Mouse (Mus musculus) heart, postnatal 0 days (tissue): ENCODE measurements around the gene Camk2d. TPM values are rescaled to one million over a fixed set of nuclear protein-coding genes. Genes with fewer than 3 reads are reported as not detected.

Experiments
- ATAC-seq: fragments of 200-750 bp; cut with Nextera tagmentation; 2 replicates; pipeline ENCODE4 v1.8.0; 2017; ENCODE audit warnings: low read depth, moderate number of reproducible peaks, moderate library complexity; ENCODE audit not compliant: insufficient read depth
- DNase-seq: peaks from one replicate; pipeline ENCODE4 v3.0.0-alpha.2; 2016; ENCODE audit warnings: low spot score
- H3K27ac ChIP-seq: fragments of 300-500 bp; sonication (generic); 2 replicates; pipeline ENCODE4 v1.5.1; 2014; ENCODE audit warnings: low read depth, mild to moderate bottlenecking
- H3K27me3 ChIP-seq: fragments of 300-500 bp; sonication (generic); 2 replicates; pipeline ENCODE4 v1.6.1; 2014; ENCODE audit warnings: low read length, mixed read lengths; ENCODE audit not compliant: control insufficient read depth, insufficient read depth
- H3K36me3 ChIP-seq: fragments of 300-500 bp; sonication (generic); replicated peaks from 2 replicates; pipeline ENCODE4 v1.6.1; 2014; ENCODE audit warnings: low read length, mixed read lengths; ENCODE audit not compliant: control insufficient read depth, insufficient read depth
- H3K4me1 ChIP-seq: fragments of 300-500 bp; sonication (generic); 2 replicates; pipeline ENCODE4 v1.6.1; 2014; ENCODE audit warnings: antibody characterized with exemption; ENCODE audit not compliant: control insufficient read depth, insufficient read depth
- H3K4me2 ChIP-seq: fragments of 300-500 bp; sonication (generic); 2 replicates; pipeline ENCODE4 v1.6.1; 2014; ENCODE audit warnings: low read depth, mild to moderate bottlenecking, low read length, moderate library complexity
- H3K4me3 ChIP-seq: fragments of 300-500 bp; sonication (generic); 2 replicates; pipeline ENCODE4 v1.5.1; 2014; ENCODE audit warnings: low read depth, low read length
- H3K9ac ChIP-seq: fragments of 300-500 bp; sonication (generic); replicated peaks from 2 replicates; pipeline ENCODE4 v1.6.1; 2014; ENCODE audit warnings: low read depth, low read length, mixed read lengths
- H3K9me3 ChIP-seq: fragments of 300-500 bp; sonication (generic); replicated peaks from 2 replicates; pipeline ENCODE4 v1.6.1; 2016; ENCODE audit warnings: low read length; ENCODE audit not compliant: control insufficient read depth
- CTCF ChIP-seq: IDR thresholded peaks from 2 replicates; pipeline ENCODE4 v1.5.1; 2016; ENCODE audit warnings: antibody characterized with exemption, control low read depth, low read depth
- EP300 ChIP-seq: IDR thresholded peaks from 2 replicates; pipeline ENCODE4 v1.6.1; 2016; ENCODE audit warnings: antibody characterized with exemption, low read depth
- WGBS: fragments of 180-500 bp; shearing (Covaris S2); extraction: QIAGEN DNeasy Blood & Tissue Kit; methylation state at CpG from one replicate; pipeline ENCODE4 v1.1.7; 2014; 5-methylcytosine and 5-hydroxymethylcytosine counted together
- polyA plus RNA-seq: library from polyadenylated mRNA; unstranded; fragments of >200 nt; fragmentation: Nextera tagmentation; extraction: Ambion mirVana; gene quantifications from 2 replicates; pipeline ENCODE4 v1.2.1, GENCODE M21; 2015
- total RNA-seq: library from RNA; depleted of rRNA; stranded (reverse); fragments of >200 nt; gene quantifications from 2 replicates; pipeline ENCODE4 v1.2.3, GENCODE M21; 2014; ENCODE audit warnings: low replicate concordance; rRNA removed

Gene Camk2d
- total RNA-seq (191 and 217 TPM in 2 replicates), polyA plus RNA-seq (96.2 and 109 TPM in 2 replicates)

GRCm38 (mm10) chr3:126596086-126596485, at the start of gene Camk2d:
TSS of gene Camk2d (plus strand) at chr3:126596302.
- H3K27me3 ChIP-seq: no peaks in the 10 kb centered on the region
- H3K4me1 ChIP-seq: peaks cover 15% of the 10 kb centered on the region; the same call in 1 of the 2 replicates
- H3K36me3 ChIP-seq: peaks cover 6% of the 10 kb centered on the region; the same call in 1 of the 2 replicates
- 0% methylated on average over 16 of the region's 16 CpGs for WGBS
- H3K9ac ChIP-seq: peak within 1 kb of the TSS; percentile 94
- H3K9me3 ChIP-seq: no peaks in the 10 kb centered on the region
- H3K27ac ChIP-seq: peak within 1 kb of the TSS; percentile 98
- peak within 1 kb of the TSS; percentile 80 for H3K4me2 ChIP-seq
- H3K4me3 ChIP-seq: peak within 1 kb of the TSS; percentile 84
- TF ChIP-seq EP300 (peak; percentile 96), CTCF (no peak)
- ATAC-seq (peak; percentile 89), DNase-seq (peak; percentile 98)

- no peaks in the 10 kb centered on the region for H3K9me3 ChIP-seq
- ATAC-seq (no peak), DNase-seq (no peak)
- no peaks in the 10 kb centered on the region for H3K36me3 ChIP-seq
- H3K4me1 ChIP-seq: no peaks in the 10 kb centered on the region
- no peaks in the 10 kb centered on the region for H3K27me3 ChIP-seq
- H3K4me2 ChIP-seq: no peak overlapping the region
- no peak overlapping the region for H3K9ac ChIP-seq
- no peak overlapping the region for H3K27ac ChIP-seq
- TF ChIP-seq EP300: no peak
- TF ChIP-seq CTCF: no peak
- H3K4me3 ChIP-seq: no peak overlapping the region
These were observed 48.2 kb upstream of the Camk2d start for GRCm38 (mm10) chr3:126547941-126548340.

GRCm38 (mm10) chr3:126563646-126564045, 32.5 kb upstream of the Camk2d start:
- ATAC-seq: no peak
- H3K36me3 ChIP-seq: no peaks in the 10 kb centered on the region
- H3K4me2 ChIP-seq: no peak overlapping the region
- H3K27me3 ChIP-seq: no peaks in the 10 kb centered on the region
- H3K4me3 ChIP-seq: no peak overlapping the region
- no peak for DNase-seq
- H3K9me3 ChIP-seq: no peaks in the 10 kb centered on the region
- no peak overlapping the region for H3K9ac ChIP-seq
- no peaks in the 10 kb centered on the region for H3K4me1 ChIP-seq
- 69% methylated on average over 2 of the region's 2 CpGs for WGBS
- no peak for TF ChIP-seq CTCF
- TF ChIP-seq EP300: no peak
- no peak overlapping the region for H3K27ac ChIP-seq

GRCm38 (mm10) chr3:126570628-126571027, 25.5 kb upstream of the Camk2d start:
- ATAC-seq: no peak
- TF ChIP-seq CTCF: no peak
- TF ChIP-seq EP300: no peak
- Histone ChIP-seq H3K4me1 (no peaks in the 10 kb centered on the region), H3K27ac (no peak overlapping the region), H3K36me3 (no peaks in the 10 kb centered on the region), H3K9me3 (no peaks in the 10 kb centered on the region), H3K4me2 (no peak overlapping the region), H3K27me3 (no peaks in the 10 kb centered on the region), H3K9ac (no peak overlapping the region), H3K4me3 (no peak overlapping the region)
- 61% methylated on average over 1 of the region's 1 CpGs for WGBS
- no peak for DNase-seq

GRCm38 (mm10) chr3:126572915-126573314, 23.2 kb upstream of the Camk2d start:
- Histone ChIP-seq H3K9ac (no peak overlapping the region), H3K36me3 (no peaks in the 10 kb centered on the region), H3K4me2 (no peak overlapping the region), H3K4me1 (no peaks in the 10 kb centered on the region), H3K9me3 (no peaks in the 10 kb centered on the region), H3K27ac (no peak overlapping the region), H3K4me3 (no peak overlapping the region), H3K27me3 (no peaks in the 10 kb centered on the region)
- DNase-seq (no peak), ATAC-seq (no peak)
- WGBS: 58% methylated on average over 5 of the region's 5 CpGs
- TF ChIP-seq EP300: no peak
- TF ChIP-seq CTCF: no peak

- H3K4me2 ChIP-seq: no peak overlapping the region
- H3K27ac ChIP-seq: no peak overlapping the region
- no peak overlapping the region for H3K4me3 ChIP-seq
- no peaks in the 10 kb centered on the region for H3K9me3 ChIP-seq
- H3K9ac ChIP-seq: no peak overlapping the region
- H3K4me1 ChIP-seq: no peaks in the 10 kb centered on the region
- no peaks in the 10 kb centered on the region for H3K36me3 ChIP-seq
- no peak for ATAC-seq
- WGBS: 62% methylated on average over 2 of the region's 2 CpGs
- DNase-seq: no peak
- TF ChIP-seq CTCF (peak; percentile 36; the same call in 1 of the 2 replicates), EP300 (no peak)
- no peaks in the 10 kb centered on the region for H3K27me3 ChIP-seq
These were observed 20.2 kb upstream of the Camk2d start for GRCm38 (mm10) chr3:126575927-126576326.
